Mouse (Mus musculus) neutrophil, adult 5-6 weeks (primary cell): Measurements from ENCODE around the gene Ppp4c. TPM values are rescaled to one million over a fixed set of nuclear protein-coding genes. Genes with fewer than 3 reads are reported as not detected.

Experiments used
- ATAC-seq: fragments of 151-379, 151-347 bp; 2 replicates; pipeline ENCODE4 v1.8.0; 2017; ENCODE audit warnings: mild to moderate bottlenecking, moderate TSS enrichment; ENCODE audit not compliant: insufficient number of reproducible peaks, poor library complexity, low FRiP score, severe bottlenecking; ENCODE audit errors: extremely low read depth
- total RNA-seq: library from RNA; stranded (forward); fragments of 200-1000 nt; gene quantifications from 2 replicates; pipeline ENCODE4 v1.2.3, GENCODE M21; 2017

Ppp4c gene
- total RNA-seq, 1 experiment from 2014 or later: 221 TPM

DNA sequence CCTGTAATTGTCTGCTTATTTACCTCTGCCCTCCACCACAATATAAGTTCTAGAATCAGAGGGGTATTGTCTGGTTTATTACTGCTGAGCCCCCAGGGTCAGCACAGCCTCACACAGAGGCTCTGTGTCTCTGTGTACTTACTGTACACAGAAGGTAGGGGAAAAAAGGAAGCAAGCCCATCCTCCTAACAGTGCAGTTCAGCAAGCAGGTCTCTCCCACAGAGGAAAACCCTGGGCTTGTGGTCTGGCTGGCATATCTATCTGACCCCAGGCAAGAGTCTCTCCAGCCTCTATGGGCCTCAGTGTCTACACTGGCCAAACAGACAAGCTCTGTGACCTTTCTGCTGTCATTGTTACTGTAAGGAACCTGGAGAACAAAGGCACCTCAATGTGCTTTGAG, 11.5 kb upstream of the Ppp4c start:
- ATAC-seq: no peak

DNA sequence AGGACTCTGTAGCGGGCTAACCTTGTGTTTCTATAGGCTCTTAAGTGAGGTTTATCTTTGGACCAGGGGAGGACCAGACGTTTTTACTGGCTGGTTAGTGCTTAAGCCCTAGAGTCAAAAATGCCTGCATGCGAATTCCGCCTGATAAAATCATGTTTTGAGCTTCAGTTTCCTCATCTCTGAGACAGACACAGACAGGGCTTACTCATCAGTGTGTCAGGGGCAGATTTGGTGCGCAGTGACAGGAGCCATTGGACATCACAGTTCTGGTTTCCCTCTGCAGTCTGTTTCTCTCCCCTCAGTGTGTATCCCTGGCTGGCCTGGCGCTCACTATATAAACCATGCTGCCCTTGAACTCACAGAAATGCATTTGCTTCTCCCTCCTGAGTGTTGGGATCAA, 10.9 kb upstream of the Ppp4c start:
- no peak for ATAC-seq

DNA sequence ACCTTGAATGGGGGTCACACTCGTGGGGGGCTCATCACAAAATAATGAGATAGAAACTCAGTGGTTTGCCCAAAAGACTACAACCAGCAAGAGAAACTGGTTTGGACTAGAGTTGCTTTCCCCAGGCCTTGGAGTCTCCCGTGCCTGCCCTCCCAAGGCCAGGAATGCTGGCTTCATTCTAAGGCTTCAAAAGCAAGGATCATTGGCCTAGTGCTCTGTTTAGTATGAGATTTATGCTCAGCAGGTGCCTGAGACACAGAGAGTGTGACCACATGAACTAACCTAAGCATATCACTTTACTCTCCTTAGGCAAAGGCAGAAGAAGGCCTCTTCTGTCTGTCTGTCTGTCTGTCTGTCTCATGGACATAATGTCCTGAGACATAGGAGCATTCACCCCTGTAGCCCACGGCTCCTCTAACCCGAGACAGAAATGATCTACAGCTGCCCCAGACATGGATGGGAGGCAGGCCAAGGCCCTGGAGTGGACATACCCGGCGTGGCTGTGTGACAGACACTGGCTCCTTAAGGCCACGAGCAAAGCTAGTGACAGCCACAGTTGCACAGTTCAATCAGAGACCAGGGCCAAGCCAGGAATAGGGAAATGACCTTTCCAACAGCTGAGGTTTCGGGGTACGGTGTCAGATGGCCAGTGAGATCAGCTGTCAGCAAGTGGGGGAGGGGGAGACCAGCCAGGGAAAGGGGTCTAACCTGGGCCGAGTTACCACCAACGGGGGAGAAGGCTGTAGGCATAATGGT, 10.0 kb upstream of the Ppp4c start:
- ATAC-seq: no peak

DNA sequence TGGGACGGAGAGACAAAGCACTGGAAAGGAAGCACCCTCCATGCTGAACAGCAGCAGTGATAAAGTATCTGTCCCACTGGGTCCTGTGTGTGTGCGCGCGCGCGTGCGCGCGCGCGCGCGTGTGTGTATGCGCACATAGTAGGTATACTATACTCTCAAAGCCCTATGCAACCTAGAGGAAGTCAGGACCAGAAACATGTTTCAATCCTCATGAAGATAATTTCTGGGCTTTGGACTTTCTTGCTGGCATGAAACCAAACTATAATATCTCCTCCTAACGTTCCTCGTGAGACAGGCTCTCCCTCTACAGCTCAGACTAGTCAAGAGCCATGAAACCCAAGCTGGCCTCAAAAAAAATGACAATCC, 8.7 kb upstream of the Ppp4c start:
- ATAC-seq: no peak

DNA sequence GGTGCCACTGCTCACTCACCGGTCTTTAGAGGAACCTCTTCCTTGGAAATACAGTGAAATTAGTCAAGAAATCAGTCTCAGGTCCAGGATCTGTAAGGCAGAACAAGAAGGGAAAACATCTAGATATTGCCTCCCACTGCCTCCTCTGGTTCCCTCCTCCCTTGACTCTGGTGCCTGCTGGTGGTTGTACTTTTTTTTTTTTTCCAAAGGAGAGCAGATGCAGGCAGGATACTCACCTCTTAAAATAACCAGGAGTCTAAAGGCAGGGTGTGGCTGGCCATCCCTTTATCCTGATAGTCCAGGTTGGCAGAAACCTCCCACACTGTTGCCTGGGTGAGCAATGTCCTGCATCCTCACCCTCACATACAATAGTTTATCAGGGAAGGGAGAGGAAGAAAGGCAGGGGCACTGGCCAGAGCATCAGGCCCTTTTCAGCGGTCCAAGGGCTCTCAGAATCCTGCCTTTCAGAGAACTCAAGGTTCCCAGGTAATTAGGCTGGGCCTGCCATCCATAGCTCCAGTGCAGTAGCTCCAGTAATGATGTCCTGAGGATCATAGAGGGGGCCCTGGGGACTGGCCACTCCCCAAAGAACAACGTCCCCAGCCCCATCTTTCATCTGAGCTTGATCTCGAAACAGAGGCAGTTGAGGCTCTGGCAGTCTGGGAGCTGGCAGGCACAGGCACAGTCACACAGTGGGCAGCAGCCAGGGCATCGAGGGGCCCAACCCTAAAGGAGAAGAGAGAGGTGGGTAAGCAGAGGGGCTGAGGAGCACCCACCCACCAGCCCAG, 8.2 kb upstream of the Ppp4c start:
- no peak for ATAC-seq

DNA sequence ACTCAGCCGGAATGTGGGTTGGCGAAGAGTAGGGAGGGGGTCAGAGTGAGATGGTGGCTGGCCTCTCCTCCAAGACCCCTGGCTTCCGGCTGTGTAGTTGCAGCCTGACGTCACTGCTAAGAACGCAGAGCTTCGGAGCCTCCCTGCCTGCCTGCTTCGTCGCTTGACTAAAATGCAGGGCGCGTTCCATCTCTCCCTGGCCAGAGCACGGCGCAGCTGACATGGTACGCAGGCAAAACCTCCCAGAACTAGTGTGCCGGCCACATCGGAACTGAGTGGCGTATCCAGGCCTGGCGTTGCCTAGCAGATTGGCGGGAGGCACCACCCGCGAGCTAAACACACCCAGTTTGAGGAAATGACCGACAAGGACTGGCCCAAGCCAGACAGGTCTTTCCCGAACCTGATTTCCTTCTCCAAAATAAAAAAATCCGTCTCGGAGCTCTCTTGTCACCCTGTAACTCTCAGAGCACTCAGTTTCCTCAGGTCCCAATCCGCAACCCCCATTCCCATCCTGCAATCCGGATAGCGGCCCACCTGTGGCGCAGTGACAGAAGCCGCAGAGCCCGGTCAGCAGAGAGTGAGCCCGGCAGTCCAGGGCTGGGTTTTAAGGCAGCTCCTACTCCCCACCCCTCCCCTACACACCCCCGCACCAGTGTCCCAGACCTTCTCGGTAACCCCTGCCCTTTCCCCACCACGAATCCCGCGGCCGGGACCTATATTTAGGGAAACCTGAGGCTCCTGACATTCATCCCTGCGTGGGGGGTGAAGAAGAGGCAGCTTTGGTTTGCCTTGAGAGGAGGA, 7.4 kb upstream of the Ppp4c start:
- ATAC-seq: peak; percentile 61

DNA sequence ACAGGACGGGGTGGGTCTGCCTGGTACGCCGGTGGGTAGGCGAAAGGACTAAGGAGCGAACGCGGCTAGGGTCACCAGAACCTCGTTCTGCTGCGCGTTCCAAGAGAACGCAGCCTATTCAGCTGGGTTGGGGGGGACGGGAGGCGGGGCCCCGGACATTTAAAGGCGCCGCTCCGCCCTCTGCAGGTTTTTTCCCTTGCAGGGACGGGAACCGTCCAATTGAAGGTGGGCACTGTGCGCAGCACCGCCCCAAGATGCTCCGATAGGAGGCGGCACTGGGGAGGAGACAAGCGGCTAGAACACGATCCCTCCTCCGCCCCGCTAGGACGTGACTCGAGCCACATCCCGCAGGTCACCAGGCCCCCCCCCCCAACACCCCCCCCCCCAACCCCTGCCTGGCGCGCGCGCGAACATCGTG, 6.8 kb upstream of the Ppp4c start:
- ATAC-seq: peak; percentile 86

DNA sequence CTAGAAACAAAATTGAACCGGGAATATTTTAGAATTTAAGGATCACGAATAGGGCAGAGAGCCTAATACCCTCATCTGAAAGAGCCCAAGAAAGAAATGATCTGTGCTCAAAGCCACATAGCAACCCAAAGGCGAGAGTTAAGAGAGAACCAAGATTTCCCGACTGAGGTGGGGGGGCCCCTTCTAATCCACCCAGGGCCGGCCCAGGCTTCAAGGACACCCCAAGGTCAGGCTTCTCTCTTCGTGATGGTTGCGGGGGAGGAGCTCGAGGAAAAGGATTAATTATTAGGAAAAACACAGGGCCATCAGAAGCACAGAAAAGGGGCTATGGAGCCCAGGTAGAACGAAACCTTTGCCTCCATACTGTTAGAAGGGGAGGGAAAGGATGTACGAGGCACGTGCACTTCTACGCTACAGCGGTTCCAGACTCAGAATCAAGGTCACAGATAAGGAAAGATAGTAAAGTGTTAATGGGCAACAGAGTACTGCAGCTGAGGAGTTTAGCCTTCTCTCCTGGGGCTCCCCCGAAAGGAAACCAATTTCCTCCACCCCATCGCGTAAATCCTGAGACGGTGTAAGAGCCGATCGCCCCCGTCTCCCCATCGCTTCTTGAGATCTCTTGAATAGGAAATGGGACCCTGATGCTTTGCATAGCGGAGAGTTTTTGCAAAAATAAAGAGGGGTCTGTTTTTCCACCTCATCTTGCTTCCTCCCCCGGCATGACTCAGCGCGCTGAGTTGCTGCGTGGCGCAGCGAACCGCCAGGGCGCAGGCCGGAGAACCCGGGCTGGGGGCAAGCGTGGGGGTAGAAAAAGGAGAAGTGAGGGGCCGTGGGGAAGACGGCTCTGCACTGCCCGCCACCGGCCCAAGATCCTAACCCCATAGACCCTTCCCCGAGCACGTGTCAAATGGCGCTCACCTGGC, 6.1 kb upstream of the Ppp4c start:
- 0 out of 2 replicates have a peak, but pooled peaks have one; percentile 7 for ATAC-seq

DNA sequence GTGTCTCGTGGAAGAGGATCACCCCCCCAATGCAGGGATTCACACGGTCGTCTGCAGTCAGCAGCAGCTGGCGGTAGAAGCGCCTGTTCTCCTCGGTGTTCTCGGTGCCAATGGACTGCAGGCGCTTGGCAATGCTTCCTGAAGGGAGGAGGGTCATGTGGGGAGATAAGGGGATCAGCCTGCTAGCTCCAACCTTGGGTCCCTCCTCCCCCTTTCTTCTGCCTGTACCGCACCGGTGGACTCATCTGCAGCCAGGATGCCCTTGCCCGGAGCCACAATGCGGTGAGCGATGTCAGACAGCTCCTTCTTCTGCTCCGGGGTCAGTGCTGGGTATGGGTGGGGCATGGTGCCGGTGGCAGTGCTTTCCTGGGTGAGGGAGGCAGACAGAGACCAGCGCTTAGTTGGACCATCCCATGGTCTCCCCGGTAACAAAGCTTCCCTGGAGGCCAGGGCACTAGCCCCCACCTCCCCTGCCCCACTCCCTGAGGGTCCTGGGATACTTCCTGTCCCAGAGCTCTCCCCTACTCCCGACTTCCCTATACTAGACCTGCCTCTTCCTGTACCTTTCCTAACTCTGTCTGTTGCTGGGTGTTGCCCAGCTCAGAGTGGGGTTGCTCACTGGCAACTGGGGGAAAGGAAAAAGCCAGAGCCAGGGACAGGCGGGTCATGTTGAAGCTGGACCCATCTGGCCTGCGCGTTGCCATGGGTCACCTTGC, 5.3 kb upstream of the Ppp4c start, which contains the start of gene Fam57b:
TSS of gene Fam57b (plus strand) at position 258 of the 716 bp plus-strand sequence.
- no peak for ATAC-seq

DNA sequence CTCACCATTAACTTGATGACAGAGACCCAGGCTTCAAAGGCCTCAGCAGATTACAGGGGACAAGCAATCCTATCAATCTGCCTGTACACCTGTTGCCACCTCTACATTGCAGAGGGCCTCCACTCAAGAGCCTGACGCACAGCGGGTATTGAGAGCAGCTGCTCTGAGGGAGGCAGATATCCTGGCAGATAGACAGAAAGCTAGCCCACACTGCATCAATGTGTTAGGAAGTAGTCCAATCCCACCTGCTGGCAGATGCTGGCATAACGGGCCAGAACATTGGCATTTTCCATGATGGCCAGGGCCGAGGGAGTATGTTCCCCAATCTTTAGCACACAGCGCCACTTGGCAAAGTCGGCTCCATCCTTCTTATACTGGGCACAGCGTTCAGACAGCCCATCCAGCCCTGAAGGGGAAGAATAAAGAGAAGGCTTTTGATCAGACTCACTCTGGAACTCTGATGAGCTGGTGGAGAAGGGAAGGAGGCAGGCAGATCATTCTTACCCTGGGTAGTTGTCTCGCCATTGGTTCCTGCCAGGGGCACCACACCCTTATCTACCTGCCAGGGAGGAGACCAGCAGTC, 4.1 kb upstream of the Ppp4c start:
- no peak for ATAC-seq

DNA sequence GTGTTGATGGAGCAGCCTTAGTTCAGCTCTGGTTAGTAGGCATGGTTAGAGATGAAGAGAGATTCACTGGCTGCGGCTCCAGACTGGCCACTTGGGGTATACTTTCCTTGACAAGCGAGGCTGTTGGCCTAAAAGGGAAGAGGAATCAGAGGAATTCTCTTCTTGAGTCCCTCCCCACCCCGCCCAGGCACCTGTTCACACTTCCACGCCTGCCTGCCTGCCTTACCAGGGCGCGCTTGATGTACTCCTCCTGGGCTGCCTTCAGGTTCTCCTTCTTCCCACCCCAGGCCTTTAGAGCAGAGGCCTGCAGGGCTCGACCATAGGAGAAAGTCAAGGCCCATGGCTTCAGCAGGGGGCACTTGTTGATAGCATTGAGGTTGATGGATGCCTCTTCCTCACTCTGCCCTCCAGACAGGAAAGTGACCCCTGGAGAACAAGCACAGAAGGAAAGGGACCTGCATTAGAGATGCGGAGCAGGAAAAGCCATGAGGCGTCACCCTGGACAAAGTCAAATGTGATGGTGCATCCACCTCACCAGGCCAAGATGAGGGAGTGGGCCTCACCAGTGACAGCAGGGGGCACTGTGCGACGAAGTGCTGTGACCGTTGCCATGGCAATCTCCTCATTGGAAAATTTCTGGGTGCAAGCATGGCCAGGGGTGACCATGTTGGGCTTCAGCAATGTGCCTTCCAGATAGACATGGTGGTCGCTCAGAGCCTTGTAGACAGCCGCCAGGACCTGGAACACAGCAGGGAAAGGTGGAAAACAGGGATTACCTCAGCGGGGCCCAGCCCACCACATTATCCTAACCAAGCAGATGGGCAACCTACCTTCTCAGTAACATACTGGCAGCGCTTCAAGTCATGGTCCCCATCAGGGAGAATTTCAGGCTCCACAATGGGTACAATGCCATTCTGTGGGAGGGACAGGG, 3.4 kb upstream of the Ppp4c start:
- ATAC-seq: no peak

DNA sequence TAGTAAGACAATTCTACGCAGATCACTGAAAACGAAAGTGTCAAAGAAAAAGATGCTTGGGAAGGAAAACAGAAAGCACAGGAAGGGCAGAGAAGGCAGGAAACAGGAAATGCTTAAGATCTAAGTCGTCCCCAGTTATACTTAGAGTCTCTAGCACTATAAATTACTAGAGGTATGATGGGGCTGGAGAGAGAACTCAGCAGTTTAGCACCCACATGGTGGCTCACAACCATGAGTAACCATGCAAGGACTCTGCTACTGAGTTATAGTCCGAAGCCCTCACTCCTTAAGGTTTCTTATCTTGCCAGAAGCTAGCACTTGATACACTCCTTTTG, 1.9 kb upstream of the Ppp4c start:
- ATAC-seq: no peak

DNA sequence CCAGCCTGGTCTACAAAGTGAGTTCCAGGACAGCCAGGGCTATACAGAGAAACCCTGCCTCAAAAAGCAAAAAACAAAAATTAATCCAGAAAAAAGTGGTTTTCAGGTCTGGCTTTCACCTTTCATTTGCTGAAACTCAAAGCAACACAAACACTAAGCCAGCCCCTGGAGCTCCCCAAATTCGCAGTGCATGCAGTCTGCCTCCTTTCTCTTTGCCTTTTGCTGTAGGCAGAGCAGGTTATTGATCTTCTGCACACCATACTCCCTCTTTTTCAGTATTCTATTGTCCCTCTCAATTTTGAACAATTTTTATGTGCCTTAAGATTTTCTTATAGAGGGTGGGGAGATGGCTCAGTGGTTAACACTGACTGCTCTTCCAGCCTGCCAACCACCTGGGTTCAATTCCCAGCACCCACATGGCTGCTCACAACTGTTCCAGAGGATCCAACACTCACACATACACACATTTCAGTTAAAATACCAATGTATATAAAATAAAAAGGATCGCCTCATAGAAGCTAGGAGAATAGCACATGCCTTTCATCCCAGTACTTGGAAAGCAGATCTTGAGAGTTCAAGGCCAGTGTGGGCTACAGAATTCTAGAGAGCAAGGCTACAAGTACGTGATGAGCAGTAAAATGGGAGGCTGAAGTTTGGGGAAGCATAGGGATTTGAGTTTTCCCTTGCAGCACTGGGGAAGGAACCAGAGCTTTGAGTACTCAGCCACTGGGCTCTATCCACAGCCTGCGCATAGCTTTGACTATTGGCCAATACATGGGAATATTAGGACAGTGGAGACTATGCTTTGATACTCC, 1.4 kb upstream of the Ppp4c start:
- no peak for ATAC-seq

DNA sequence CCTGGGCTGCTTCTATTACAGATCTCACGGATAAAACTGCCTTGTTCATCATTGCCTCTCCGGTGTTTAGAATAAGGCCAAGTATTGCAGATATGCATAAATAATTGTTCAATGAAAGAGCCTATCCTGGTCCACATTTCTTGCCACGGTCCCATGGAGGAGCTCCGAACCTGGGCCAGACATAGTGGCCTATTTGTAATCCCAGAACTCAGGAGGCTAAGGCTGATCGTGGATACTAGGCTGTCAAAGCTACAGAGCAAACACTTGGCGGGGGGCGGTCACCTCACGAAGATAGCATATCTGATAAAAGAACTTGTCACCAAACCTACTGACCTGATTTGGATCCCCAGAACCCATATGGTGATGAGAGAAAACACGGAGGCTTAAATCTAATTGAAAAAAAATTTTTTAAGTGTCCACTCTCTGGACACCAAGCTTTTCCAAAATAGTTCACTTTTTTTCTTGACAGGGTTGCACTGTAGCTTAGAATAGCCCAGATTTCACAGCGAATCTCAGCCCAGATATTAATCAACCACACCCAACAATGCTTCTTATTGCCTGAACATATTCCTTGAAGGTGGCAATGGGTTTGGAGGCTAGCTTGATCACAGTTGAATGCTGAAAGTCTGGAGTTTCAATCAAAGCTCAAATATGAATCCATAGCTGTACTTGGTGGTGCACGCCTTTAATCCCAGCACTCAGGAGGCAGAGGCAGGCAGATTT, 586 bp upstream of the Ppp4c start:
- no peak for ATAC-seq

DNA sequence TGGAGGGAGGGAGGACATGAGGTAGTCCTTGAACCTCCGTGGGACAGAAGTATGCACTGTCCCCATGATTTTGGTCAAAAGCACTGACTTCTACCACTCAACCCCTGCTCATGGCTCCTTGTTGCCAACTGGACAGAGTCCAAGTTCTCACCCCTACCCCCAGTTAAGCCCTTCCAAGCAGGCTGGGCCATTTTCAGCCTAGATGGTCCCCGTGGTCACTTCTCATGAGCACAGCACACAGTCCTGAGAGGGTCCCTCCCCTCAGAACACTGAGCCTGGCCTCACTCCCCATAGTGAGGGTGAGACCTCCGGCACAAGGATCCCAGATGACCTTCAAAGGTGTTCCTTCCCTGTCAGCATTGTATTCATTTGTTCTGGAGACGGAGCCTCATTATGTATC, 3.2 kb downstream of the Ppp4c start:
- no peak for ATAC-seq
